Mouse (Mus musculus) embryo, embryonic 11 days (tissue): ENCODE results near the gene Gpc5.

Experiments
- DNase-seq: peaks from one replicate; pipeline ENCODE4 v3.0.0-alpha.2; 2015

Gene Gpc5

DNA sequence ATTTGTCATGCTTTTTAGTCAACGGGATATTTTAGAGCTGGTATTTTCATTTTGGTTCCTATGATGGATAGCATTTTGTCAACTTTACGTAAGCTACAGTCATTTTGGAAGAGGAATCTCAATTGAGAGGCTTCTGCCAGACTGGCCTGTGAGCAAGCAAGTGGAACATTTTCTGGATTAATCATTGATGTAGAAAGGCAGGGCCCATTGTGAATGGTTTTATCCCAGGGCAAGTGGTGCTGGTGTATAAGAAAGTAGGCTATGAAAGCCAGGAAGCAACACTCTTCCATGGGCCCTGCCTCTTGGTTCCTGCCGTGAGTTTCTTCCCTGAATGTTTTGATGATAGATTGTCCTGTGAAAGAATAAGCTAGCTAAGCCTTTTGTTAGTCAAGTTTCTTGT, 777.1 kb downstream of the Gpc5 start:
- DNase-seq = no peak

DNA sequence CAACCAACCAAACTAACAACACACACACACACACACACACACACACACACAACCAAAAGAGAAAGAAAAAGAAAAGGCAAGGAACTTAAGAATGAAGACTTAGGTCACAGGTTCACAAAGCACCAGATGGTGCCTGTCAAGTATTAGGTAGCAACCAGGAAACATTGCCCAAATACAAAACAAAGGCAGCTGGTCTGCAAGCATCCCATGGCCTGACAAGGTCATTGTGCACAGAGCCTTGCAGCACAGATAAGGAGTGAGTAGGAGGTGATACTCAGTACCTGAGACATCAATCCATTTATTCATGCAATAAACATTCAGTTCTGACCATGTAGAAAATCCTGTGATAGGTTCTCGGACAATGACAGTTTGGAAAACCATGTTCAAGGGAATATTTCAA, 884.0 kb downstream of the Gpc5 start:
- peak; percentile 14 for DNase-seq

GRCm38 (mm10) chr14:115979233-115979632, 887.2 kb downstream of the Gpc5 start:
- DNase-seq = no peak

DNA sequence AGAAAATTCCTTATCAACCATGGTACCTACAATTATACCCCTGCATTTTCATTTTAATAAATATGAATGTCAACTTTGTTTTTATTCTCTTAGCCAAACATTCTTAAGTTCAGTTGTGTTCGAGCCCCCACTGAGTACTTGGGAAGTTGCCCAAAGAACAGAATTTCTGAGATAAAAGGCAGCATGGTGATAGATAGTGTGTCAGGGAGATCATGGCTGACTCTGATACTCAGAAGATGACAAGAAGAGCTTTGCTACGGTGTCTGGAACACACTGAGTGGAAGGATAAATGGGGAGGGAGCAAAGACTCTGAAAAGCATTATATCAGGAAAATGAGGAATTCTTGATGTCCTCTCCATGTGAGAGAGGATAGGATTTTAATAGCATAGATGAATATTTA, 898.7 kb downstream of the Gpc5 start:
- DNase-seq = no peak

DNA sequence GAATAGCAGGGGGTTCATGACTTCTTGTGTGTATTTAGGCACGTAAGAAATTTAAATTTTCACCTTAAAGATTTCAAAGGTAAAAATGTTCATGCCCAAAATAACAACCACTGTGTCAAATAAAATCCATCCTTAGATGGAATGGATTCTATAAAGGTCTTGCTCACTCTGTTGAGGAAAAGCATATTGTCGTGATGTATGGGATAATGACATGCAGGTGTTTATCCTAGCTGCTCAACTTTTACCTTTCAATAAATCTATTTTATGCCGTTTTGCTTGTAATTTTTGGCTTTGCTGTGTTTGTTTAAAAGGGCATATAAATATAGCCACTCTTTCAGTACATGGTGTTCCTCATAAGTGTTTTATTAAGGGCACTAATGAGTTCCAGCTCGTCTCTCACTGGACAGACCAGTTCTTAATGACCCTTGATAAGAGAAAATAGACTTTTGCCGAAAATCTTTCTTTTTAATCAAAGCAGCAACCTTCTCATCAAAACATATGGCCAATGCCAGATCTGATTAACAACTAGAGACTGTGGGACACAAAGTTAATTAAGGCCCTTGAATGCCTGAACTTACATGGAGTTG, 901.6 kb downstream of the Gpc5 start:
- DNase-seq = peak; percentile 36

GRCm38 (mm10) chr14:115998931-115999330, 906.9 kb downstream of the Gpc5 start:
- DNase-seq = peak; percentile 19

GRCm38 (mm10) chr14:116087010-116087409, 995.0 kb downstream of the Gpc5 start:
- no peak for DNase-seq

GRCm38 (mm10) chr14:116127943-116128342, 1035.9 kb downstream of the Gpc5 start:
- DNase-seq = no peak

DNA sequence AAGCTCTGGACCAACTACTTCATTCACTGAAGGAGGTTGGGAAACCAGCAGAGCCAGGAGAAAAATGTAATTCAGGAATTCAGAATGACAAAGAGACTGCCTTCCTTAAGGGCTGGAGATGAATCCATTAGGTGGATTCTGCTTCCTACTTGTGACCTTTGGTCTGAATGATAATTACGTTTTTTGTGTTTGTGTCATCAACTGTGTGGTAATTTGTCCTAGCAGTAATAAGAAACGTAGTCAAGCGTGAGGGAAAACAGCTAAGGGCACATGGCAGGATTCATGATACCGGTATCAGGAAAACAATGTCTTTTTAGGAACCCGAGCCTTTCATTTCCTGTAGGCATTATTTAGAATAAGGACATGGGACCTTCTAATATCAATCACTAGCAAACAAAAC, 1045.3 kb downstream of the Gpc5 start:
- DNase-seq = no peak

GRCm38 (mm10) chr14:116137772-116138171, 1045.8 kb downstream of the Gpc5 start:
- no peak for DNase-seq

GRCm38 (mm10) chr14:116162586-116162985, 1070.6 kb downstream of the Gpc5 start:
- DNase-seq = no peak

- DNase-seq = no peak
These were observed 1075.4 kb downstream of the Gpc5 start for GRCm38 (mm10) chr14:116167401-116167800.

DNA sequence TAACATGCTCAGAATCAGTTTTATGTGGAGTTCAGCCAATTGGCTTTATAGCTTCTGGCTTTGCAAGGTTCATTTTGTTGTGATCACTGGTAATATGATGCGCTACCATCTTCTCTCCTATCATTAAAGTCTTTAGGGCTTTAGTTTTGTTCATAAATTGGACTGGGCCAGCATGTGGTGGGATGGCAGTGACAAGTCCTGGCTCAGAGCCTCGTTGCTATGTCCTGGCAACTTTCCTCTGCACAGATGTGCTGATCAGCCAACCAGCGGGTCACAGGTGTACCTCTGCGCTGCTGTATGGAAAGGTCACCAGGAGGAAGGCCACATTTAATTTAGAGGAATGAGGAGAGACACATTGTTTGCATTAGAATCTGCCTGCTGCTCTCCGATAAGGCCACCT, 1077.1 kb downstream of the Gpc5 start:
- DNase-seq = no peak

DNA sequence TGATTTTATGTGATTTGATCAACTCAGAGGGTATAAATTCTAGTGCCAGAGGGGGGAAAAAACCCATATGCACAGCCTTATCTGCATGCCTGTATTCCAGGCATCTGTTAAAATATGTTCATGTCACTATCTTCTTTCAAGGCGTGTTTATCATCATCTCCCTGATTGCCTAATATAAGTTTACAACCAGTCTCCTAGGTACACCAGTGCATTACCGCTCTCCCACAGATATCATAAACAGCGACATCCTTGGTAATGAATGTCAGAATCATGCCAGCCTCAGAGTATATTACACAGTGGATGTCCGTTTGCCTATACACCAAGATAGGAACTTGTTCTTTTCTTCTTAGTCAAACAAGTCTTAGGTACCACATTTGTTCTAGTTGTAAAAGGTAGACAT, 1095.0 kb downstream of the Gpc5 start:
- no peak for DNase-seq

DNA sequence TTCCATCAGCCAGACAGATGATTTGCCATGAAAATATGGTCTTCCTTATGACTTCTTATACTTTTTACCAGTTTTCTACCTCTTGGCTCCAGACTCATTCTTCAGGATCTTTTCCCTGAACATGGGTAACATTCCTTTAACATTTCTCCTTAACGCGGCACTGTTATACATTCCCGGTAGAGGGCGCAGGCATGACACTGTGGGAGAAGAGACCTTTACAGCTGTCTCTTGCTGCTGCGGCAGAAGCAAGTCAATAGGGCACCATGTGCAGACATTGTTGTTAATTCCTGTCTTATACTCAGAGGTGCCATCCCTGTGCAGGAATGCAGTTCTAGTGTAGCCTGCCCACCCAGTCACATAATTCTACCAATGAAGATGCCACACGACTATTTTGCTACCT, 1115.0 kb downstream of the Gpc5 start:
- DNase-seq = peak; percentile 72

DNA sequence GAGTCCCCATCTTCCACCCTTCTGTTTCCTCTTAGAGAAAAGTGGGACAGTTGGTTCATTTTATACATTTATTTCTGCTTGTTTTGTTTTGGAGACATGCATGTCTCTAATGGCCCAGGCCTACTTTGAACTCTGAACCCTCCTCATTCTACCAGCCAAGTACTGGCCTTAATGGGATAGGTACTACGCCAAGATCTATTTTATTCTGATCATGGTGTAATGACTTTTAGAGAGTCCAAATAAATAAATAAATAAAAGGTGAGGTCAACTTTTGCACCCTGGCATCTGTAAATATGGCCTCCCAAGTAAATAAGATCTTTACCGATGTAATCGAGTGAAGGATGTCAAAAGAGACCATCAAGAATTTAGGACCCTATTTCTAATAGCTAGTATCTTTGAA, 1116.6 kb downstream of the Gpc5 start:
- DNase-seq = no peak

DNA sequence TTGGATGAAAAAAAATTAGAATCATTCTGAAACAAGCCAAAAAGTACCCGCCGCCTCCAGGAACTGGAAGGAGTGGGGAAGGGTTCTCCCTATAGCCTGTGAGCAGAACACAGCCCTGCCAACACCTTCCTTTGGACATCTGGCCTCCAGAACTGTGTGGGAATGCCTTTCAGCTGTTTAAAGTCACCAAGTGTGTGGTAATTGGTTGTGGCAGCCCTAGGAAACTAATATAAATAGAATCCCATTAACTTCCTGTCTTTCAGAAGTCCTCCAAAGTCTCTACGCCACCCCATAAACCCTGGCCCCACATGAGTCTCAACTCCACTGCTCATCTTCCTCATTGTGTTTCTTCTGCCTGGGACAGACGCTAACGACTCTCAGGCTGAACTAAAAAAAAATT, 1117.0 kb downstream of the Gpc5 start:
- peak; percentile 60 for DNase-seq

- DNase-seq = no peak
These were observed 1118.3 kb downstream of the Gpc5 start for GRCm38 (mm10) chr14:116210304-116210703.

DNA sequence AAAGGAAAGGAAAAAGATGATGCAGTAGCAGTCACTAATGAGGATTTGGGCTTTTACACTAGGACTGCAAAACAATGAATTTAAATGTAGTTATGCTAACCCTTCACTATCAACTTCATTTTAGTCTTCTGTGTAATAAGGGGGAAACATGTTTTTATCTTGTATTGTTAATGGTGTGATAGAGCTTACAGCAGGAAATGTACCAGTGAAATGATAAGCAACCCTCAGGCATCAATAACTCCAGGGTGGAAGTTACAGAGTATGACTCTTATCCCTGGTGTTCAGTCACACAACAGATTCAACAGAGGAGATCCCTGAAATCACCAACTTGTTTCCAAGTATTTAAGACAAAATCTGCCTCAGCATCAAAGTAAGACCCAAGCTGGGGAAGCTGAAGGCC, 1120.0 kb downstream of the Gpc5 start:
- no peak for DNase-seq

DNA sequence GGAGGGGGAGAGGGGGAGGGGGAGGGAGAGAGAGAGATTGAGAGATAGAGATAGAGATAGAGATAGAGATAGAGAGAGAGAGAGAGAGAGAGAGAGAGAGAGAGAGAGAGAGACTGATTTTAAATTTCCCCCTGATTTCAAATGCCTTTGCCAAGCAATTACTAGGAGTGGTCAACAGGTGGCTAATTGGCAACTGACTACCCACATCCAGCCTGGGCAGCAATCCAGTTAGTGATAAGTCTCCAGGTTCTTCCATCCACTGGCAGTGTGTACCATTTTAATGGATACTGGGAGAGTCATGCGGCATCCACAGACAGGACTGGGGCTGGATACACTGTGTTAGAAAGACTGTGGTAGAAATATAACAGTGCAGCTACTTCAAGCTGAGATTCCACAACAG, 1166.1 kb downstream of the Gpc5 start:
- no peak for DNase-seq

DNA sequence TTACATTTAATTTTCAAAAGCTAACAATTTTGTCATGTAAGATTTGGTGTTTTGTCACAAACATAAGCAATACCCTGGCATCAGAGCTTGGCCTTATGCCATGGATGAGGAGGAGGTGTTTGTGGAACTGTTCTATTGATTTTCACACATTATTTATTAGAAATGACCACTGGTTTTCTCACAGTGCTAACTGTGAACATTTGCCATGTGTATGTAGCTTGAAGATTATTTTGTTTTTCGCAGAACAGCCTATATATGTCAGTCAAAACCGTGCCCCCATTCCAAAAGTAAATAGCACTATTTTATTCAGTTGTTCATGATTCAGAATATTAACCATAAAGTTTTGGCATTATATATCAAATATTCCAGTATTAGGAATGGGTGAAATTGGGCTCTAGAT, 1216.5 kb downstream of the Gpc5 start:
- DNase-seq = no peak

DNA sequence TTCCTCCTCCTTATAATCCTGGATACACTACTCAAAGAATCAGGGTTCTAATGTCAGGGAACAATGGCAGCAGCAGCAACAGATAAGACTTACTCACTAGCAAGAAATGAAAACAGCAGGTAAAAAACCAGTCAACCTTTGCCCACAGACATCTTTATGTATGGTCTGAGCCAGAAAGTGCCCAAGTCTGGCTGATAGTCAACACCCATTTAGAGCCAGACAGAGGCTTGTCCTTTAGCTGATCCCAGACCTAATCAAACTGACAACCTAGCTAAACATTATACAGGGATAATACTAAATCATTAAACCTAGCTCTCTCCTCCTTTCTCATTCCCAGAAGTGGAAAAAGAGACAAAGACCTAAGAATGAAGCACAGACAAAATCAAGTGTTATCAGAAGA, 1225.5 kb downstream of the Gpc5 start:
- no peak for DNase-seq

DNA sequence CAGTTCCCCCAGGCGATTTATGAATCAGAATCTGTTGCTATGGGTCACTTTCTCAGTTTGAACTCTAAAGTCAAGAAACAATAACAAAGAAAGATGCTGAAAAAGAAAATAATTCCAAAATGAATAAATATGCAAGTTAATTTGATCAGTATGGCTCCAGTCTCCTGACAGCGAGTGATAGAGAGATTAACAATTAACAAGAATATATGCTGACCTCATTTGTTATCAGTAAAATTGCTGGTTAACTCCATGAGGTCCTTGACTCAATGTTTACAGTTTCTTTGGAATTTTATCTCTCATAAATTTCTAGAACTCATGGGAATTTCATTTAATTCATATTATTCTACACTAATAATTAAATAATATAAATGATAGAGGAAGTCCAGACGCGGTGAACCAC, 1244.2 kb downstream of the Gpc5 start:
- DNase-seq = no peak

DNA sequence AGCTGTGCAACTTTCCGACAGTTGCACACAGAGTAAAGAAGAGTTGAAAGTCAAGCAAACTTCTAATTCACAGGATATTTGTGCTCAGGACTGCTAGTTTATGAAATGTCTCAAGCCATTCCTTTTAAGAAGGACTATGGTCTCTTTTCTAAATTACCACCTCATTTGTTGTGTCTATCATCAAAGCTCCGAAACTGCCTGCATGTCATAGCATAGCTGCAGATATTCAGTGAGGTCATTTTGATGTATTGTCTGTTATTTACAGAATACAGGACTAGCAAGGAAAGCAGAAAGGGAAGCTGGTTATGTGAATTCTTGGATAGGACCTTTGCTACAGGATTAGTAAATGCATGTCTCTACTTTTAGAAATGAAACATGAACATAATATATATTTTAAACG, 1246.4 kb downstream of the Gpc5 start:
- no peak for DNase-seq

DNA sequence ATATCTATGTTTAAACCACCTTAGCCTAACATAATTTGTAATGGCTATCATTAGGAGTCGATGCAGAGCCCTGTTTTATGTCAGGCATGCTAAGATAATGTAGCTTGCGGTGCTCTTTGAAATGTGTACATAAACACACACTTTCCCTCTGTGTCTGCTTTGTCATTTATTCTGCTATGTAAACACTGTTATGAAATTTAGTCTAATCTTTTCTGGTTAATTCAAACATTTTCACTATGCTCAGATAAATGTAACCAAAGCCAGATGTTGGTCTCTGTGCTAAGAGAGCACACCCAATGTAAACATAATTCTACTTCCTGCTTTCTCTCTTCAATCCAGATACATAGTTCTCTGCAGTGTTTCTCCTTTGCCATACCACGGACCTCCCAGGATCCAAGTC, 1256.5 kb downstream of the Gpc5 start:
- peak; percentile 11 for DNase-seq

DNA sequence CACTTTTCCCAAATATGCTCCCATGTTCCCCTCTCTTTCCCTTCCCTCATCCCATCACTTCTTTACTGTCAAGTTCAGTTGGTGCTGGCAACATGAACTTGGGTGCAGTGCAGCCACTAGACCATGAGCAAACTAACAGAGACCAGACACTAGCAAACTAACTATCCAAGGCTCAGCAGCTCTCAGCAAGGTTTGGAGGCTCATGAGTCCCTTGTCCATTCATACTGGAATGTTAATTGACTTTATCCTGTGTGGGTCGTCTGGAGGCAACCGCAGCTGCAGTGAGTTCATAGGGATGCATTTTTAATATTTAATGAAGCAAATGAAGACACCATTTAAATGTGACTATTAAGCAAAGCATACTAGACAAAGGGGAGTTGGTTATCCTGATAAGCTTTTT, 1292.6 kb downstream of the Gpc5 start:
- DNase-seq = no peak
